Mouse (Mus musculus): ENCODE data around the gene Cnot10.

DNA sequence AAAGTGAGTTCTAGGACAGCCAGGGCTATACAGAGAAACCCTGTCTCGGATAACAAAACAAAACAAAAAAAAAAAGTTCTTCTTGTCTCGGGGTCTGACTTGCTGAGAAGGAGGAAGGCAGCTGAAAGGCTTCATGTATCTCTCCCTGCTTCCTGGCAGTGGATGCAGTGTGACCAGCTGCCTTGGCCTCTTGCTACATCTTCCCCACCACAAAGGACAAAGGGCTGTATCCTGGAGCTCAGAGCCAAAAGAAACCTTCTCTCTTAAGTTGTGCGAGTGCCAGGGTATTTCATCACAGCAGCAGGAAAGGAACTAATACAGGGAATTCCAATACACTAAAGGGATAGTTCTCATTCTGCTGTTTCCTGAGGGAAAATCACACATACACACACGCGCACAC, 38.6 kb upstream of the Cnot10 start:
- no peak for TF ChIP-seq EP300 (IDR thresholded peaks at IDR 0.05; ENCODE audit: low read length)
- TF ChIP-seq ZMIZ1 (IDR thresholded peaks at IDR 0.05; ENCODE audit: low read depth, low read length): no peak
- no peak for TF ChIP-seq HCFC1 (IDR thresholded peaks at IDR 0.05; ENCODE audit: low read depth, low read length)
- no peak for TF ChIP-seq GABPA (IDR thresholded peaks at IDR 0.05; ENCODE audit: insufficient replicate concordance, low read depth, low read length)
- no peak for TF ChIP-seq USF2 (conservative IDR thresholded peaks at IDR 0.05; ENCODE audit: low read depth, low read length)
- TF ChIP-seq POLR2A (IDR thresholded peaks at IDR 0.05; ENCODE audit: low read depth, low read length): no peak
- TF ChIP-seq E2F4 (IDR thresholded peaks at IDR 0.05; ENCODE audit: insufficient replicate concordance, low read depth, low read length): no peak
- no peak for TF ChIP-seq TBP (conservative IDR thresholded peaks at IDR 0.05; ENCODE audit: low read depth, low read length)

Measured in CH12.LX (cell line).